Mouse (Mus musculus) ES-E14 (cell line): ENCODE results near the gene Azgp1. TPM values are rescaled to one million over a fixed set of nuclear protein-coding genes. Genes with fewer than 3 reads are reported as not detected.

ENCODE experiments used
- DNase-seq: peaks from one replicate; pipeline ENCODE4 v3.0.0-alpha.2; 2013; ENCODE audit warnings: low read depth, low spot score
- H3K27ac ChIP-seq: 2 replicates; pipeline ENCODE4 v1.5.1; 2012; ENCODE audit warnings: low read depth, mild to moderate bottlenecking, low read length, moderate library complexity, mixed read lengths; ENCODE audit not compliant: poor library complexity, insufficient read depth, severe bottlenecking
- H3K36me3 ChIP-seq: 2 replicates; pipeline ENCODE4 v1.6.1; 2012; ENCODE audit warnings: mild to moderate bottlenecking, low read length, moderate library complexity, mixed read lengths; ENCODE audit not compliant: control insufficient read depth, poor library complexity, insufficient read depth, severe bottlenecking
- H3K4me1 ChIP-seq, 2 experiments: fragments of 150-350 bp in 1 of 2; sonication (generic) in 1 of 2; 2 replicates each; pipeline ENCODE4 v1.6.1; 2012; ENCODE audit warnings: low read length in 2 of 2, mild to moderate bottlenecking in 1 of 2, mixed read lengths in 1 of 2; ENCODE audit not compliant: control insufficient read depth in 2 of 2, insufficient read depth in 2 of 2, poor library complexity in 1 of 2
- H3K4me3 ChIP-seq, 2 experiments: fragments of 150-350 bp in 1 of 2; sonication (generic) in 1 of 2; 2 replicates each; pipeline ENCODE4 v1.5.1; 2012; ENCODE audit warnings: low read length in 2 of 2, low read depth in 1 of 2, mild to moderate bottlenecking in 1 of 2, mixed read lengths in 1 of 2; ENCODE audit not compliant: insufficient read depth in 1 of 2, poor library complexity in 1 of 2, severe bottlenecking in 1 of 2
- H3K9ac ChIP-seq: 2 replicates; pipeline ENCODE4 v1.6.1; 2012; ENCODE audit warnings: low read depth, mild to moderate bottlenecking, low read length, mixed read lengths; ENCODE audit not compliant: poor library complexity, insufficient read depth, severe bottlenecking
- H3K9me3 ChIP-seq: fragments of 150-350 bp; sonication (generic); 2 replicates; pipeline ENCODE4 v1.6.1; 2012; ENCODE audit warnings: low read depth, mild to moderate bottlenecking, low read length; ENCODE audit not compliant: control insufficient read depth, insufficient read depth
- CHD2 ChIP-seq: IDR thresholded peaks from 2 replicates; pipeline ENCODE4 v1.6.1; 2014; ENCODE audit warnings: mild to moderate bottlenecking, low read depth, low read length, inconsistent platforms
- HCFC1 ChIP-seq: IDR thresholded peaks from 2 replicates; pipeline ENCODE4 v1.6.1; 2012; ENCODE audit warnings: low read length, inconsistent platforms, borderline replicate concordance; ENCODE audit not compliant: insufficient read depth
- MAFK ChIP-seq: IDR thresholded peaks from 2 replicates; pipeline ENCODE4 v1.6.1; 2014; ENCODE audit warnings: mild to moderate bottlenecking, low read depth, low read length, inconsistent platforms; ENCODE audit not compliant: insufficient read depth
- ZC3H11A ChIP-seq: IDR thresholded peaks from 2 replicates; pipeline ENCODE4 v1.6.1; 2012; ENCODE audit warnings: low read depth, mild to moderate bottlenecking, inconsistent platforms, low read length, borderline replicate concordance
- ZNF384 ChIP-seq: IDR thresholded peaks from 2 replicates; pipeline ENCODE4 v1.6.1; 2012; ENCODE audit warnings: low read depth, low read length, inconsistent platforms
- in situ Hi-C, 2 experiments: fragments of 600-800 bp; cut with MboI; formaldehyde crosslinking; loops; one replicate each; pipeline ENCODE4 v1.15.1; 2025; ENCODE audit warnings: low sequenced_read_pairs in 2 of 2, inconsistent platforms in 1 of 2; ENCODE audit not compliant: unreplicated experiment in 2 of 2
- total RNA-seq: library from RNA; depleted of rRNA; stranded (reverse); fragments of 300-350 nt; gene quantifications from 2 replicates; pipeline ENCODE4 v1.2.3, GENCODE M21; 2012

The Azgp1 gene
- total RNA-seq, 1 experiment = not detected

DNA sequence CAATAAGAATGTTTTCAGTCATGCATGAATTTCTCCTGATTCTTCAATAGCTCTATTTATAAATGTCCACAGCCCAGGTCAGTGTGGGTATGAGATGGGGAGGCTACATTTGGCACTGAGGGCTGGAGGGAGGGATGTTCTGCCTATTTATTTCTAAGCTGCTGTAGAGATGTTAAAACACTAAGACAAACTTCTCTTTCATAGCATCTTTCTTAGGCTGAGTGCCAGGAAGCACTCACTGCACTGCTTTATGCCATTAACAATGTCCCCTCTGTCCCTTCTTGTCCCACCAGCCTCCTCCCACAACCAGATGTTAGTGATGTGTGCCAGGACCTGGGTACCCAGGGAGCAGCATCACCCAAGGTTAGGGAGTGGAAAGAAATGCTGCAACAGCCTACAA lies 14.8 kb upstream of the Azgp1 start:
- H3K27ac ChIP-seq = no peak overlapping the region
- H3K4me1 ChIP-seq = no peaks in the 10 kb centered on the region
- H3K9me3 ChIP-seq = no peaks in the 10 kb centered on the region
- no peak overlapping the region for H3K9ac ChIP-seq
- TF ChIP-seq CHD2 = no peak
- DNase-seq = no peak
- H3K36me3 ChIP-seq = no peaks in the 10 kb centered on the region
- H3K4me3 ChIP-seq = no peak overlapping the region
- in situ Hi-C loops = no loop called here

DNA sequence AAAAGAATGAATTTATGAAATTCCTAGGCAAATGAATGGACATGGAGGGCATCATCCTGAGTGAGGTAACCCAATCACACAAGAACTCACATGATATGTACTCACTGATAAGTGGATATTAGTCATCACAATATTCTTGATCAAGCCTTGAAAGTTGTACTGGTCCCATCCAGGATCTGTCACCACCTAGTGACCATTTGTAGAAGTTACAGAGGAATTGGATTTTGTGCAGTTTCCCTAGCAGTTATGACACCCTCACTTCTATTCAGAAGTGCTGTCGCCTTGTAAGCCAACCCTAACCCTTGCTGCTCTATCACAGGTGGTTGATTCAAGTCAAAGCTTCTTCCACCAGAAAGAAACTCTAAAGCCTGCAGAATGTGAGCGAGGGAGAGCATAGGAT lies 8.2 kb upstream of the Azgp1 start:
- H3K4me1 ChIP-seq = no peaks in the 10 kb centered on the region
- TF ChIP-seq ZC3H11A (peak; percentile 18; the same call in 1 of the 2 replicates), HCFC1 (no peak), CHD2 (no peak), MAFK (no peak)
- in situ Hi-C loops = loop anchor here (5.0 to 10.0 kb wide), 2 partner anchors 81 to 88 kb away; no protein-coding TSS in a partner anchor
- H3K9me3 ChIP-seq = no peaks in the 10 kb centered on the region
- H3K36me3 ChIP-seq = no peaks in the 10 kb centered on the region
- no peak for DNase-seq
- H3K4me3 ChIP-seq = no peak overlapping the region
- H3K9ac ChIP-seq = no peak overlapping the region
- H3K27ac ChIP-seq = no peak overlapping the region

DNA sequence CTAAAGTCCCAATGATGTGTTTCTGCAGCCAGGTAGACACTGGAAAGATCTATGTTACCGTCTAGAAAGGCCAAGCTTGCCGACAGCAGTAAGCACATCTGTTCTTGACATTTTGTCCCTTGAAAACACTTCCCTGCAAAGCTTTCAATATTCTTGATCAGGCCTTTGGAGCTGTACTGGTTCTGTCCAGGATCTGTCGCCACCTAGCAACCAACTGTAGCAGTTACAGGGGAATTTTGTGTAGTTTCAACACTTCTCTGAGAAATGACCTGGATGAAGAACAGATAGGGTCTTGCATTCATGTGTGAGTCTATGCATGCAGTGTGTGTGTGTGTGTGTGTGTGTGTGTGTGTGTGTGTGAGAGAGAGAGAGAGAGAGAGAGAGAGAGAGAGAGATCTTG lies 7.6 kb upstream of the Azgp1 start:
- DNase-seq = no peak
- TF ChIP-seq ZC3H11A = 0 out of 2 replicates have a peak, but pooled peaks have one; percentile 2
- no peak for TF ChIP-seq CHD2
- H3K4me3 ChIP-seq = no peak overlapping the region
- no peaks in the 10 kb centered on the region for H3K4me1 ChIP-seq
- no peaks in the 10 kb centered on the region for H3K36me3 ChIP-seq
- no peak overlapping the region for H3K9ac ChIP-seq
- in situ Hi-C loops = loop anchor here (5.0 to 10.0 kb wide), 2 partner anchors 81 to 89 kb away; no protein-coding TSS in a partner anchor
- no peaks in the 10 kb centered on the region for H3K9me3 ChIP-seq
- no peak overlapping the region for H3K27ac ChIP-seq

DNA sequence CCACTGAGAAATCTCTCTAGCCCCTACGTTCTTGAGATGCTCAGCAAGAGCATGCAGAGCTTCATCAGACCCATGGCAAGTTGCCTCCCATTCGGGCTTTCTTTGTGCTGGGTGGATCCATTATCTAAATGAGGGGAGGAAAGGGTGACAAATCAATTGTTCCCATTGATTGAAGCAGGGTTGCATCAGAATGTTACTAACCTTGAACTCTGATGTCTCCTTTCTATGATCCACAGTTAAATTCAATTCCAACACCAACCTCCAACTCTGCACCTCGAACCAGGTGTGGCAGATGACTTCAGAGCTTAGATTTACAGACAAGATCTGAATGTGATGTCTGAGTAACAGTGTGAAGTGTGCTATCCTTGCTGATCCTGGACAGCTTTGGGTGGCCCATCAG lies 6.6 kb upstream of the Azgp1 start:
- H3K27ac ChIP-seq = no peak overlapping the region

DNA sequence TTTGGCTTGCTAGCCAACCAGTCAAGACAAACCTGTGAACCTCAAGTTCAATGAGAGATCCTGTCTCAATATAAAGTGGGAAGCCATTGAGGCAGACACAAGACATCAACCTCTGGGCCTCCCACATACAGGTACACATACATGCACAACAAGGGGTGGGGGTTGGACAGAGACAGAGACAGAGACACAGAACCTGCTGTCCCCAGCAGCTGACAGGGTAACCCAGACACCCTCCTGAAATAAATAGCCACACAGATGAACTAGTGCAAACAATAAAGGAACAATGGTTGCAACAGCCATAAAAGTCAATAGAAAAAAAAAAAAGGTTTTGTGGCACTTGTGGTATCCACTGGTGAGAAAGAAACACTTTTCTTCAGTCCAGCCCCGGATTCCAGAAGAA lies 5.9 kb upstream of the Azgp1 start:
- Histone ChIP-seq H3K36me3 (no peaks in the 10 kb centered on the region), H3K27ac (no peak overlapping the region), H3K9ac (no peak overlapping the region), H3K4me3 (no peak overlapping the region), H3K9me3 (no peaks in the 10 kb centered on the region), H3K4me1 (no peaks in the 10 kb centered on the region)
- DNase-seq = no peak
- TF ChIP-seq MAFK (no peak), HCFC1 (no peak), CHD2 (no peak), ZC3H11A (no peak), ZNF384 (no peak)
- in situ Hi-C loops = loop anchor here in 1 of 2 experiments (10.0 kb wide), 1 partner anchor 91 kb away; no protein-coding TSS in a partner anchor

More for the DNA sequence above, 6.6 kb upstream of the Azgp1 start:
- TF ChIP-seq HCFC1 = no peak
- TF ChIP-seq CHD2 = no peak
- no peak for TF ChIP-seq ZNF384
- TF ChIP-seq ZC3H11A = no peak
- TF ChIP-seq MAFK = no peak
- no peak overlapping the region for H3K9ac ChIP-seq
- H3K4me1 ChIP-seq = no peaks in the 10 kb centered on the region
- H3K4me3 ChIP-seq = no peak overlapping the region
- no peaks in the 10 kb centered on the region for H3K36me3 ChIP-seq
- DNase-seq = no peak
- in situ Hi-C loops = loop anchor here (5.0 to 10.0 kb wide), 2 partner anchors 82 to 90 kb away; no protein-coding TSS in a partner anchor
- no peaks in the 10 kb centered on the region for H3K9me3 ChIP-seq
